Mouse (Mus musculus) ovary, postnatal 14 days (tissue): ENCODE data around the gene Mmgt2.

Experiments used
- DNase-seq: peaks from one replicate; pipeline ENCODE4 v3.0.0; 2022; ENCODE audit warnings: low spot score

The Mmgt2 gene

DNA sequence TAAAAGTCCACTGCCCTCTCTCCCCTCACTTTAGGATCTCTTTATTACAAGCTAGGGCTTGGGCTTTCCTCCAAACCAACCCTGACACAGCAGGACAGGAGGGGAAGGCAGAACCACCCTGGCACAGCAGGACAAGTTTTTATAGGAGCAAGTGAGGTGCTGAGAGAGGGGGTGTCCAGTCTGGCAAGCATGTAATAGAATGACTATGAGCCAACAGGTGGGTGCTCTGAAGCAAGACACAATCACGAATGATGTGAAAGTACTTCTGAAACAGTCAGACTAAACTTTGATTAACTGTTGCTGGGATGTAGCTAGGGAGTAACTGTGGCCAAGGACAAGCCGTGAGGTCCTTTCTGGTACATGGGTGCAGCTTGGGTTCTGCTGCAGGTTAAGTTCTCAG lies 57.7 kb downstream of the Mmgt2 start:
- DNase-seq: no peak

DNA sequence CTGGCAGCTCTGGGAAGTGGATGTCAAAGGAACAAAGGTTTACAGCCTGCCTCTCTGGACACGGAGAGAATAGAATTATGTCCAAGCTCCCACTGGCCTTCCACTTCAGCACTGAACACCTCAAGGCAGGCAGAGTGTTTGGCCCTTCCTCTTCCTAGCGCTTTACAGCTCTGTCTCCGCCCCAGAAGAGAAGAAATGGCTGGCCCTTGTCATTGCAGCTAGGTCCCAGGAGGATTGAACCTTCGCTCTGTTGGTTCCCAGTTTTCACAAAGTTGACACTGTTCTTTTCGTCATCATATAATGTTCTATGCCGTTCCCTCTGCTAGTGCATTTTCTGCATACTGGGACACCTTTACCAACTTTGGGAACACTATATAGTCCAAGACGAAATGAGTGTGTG lies 59.8 kb downstream of the Mmgt2 start:
- DNase-seq: no peak

DNA sequence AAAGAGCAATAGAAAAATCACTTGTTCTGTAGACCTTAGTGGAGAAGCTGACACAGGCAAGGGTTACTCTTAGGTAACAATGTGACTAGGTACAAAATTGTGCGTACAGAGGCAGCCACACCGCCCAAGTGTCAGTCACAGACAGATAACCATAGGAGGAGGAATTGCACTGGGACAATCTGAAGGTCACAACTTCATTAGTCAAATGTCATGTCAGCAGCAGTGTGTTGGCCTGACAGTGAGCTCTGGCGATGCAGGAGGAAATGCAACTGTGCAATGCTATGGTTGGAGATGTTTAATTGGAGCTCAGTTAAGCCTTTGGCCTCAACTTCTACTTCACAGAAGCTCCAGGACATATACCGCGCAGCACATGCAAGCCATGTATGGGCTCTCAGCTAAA lies 62.2 kb downstream of the Mmgt2 start:
- DNase-seq: no peak
